Mouse (Mus musculus) megakaryocyte-erythroid progenitor cell, adult 5-6 weeks (primary cell): ENCODE data around the gene Disp1. TPM values are rescaled to one million over a fixed set of nuclear protein-coding genes. Genes with fewer than 3 reads are reported as not detected.

Source experiments
- ATAC-seq: replicated peaks from 2 replicates; pipeline ENCODE4 v1.8.0; 2016; ENCODE audit warnings: mild to moderate bottlenecking, inconsistent platforms; ENCODE audit not compliant: severe bottlenecking, poor library complexity, low FRiP score, low TSS enrichment
- total RNA-seq, 2 experiments: library from RNA; stranded (forward) in 1 of 2; stranded (reverse) in 1 of 2; fragments of 200-1000, 215-1000 nt in 1 of 2; fragments of >200 nt in 1 of 2; fragmentation: Nextera tagmentation in 1 of 2; gene quantifications; 2 replicates each; pipeline ENCODE4 v1.2.3; 2014 to 2017

Disp1 gene
- total RNA-seq, 2 experiments from 2014 or later: 3.2 to 10.7 TPM

DNA sequence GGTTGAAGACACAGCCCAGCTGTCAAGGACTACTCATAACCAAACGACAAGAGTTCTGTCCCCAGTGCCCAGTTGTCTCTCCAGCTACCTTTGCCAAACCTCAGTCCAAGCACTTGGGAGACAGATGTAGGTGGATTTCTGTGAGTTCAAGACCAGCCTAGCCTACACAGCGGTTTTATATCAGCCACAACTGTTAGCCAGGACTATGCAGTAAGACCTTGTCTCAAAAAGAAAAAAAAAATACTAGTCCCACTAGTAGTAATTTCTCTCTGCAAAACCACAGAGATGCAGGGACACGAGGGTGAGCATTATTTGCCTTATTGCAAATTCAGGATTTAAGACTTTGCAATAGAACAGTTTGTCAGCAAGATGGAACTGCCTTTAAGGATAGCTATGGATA lies 120.0 kb downstream of the Disp1 start:
- no peak for ATAC-seq

DNA sequence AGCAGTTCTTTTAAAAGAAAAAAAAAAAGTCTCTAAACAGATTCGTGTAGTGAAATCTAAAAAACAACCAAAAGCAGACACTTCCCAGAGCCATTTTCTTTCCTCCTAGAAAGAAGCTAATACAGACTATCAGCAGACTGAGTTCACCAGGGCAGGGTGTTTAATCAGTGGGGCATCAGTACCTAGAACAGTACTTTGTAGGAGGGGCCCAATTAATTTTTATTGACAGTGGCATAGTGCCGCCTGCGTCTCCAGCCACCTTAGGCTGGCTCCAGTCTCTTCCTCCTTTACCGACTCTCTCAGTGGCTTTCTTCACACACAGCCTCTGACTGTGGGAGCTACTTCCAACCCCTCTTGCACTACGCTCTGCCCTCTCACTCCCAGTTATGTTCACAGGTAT lies 121.1 kb downstream of the Disp1 start:
- no peak for ATAC-seq

DNA sequence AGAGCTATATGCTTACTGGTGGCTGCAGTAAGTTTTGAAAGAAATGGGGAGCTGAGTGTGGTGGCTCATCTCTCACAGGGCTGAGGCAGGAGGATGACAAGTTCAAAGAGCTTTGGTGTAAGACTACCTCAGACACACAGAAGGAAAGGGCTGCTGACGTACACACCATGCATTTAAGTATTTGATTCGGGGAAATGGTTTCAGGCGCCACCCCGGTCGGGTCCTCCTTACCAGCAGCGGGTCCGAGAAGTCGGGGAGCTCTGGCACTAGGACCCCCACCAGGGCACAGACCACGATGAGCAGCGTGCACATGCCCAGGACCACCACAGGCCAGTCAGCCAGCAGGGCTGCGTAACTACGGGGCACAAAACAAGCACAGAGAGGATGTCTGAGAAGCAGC lies 121.6 kb downstream of the Disp1 start:
- ATAC-seq: no peak

DNA sequence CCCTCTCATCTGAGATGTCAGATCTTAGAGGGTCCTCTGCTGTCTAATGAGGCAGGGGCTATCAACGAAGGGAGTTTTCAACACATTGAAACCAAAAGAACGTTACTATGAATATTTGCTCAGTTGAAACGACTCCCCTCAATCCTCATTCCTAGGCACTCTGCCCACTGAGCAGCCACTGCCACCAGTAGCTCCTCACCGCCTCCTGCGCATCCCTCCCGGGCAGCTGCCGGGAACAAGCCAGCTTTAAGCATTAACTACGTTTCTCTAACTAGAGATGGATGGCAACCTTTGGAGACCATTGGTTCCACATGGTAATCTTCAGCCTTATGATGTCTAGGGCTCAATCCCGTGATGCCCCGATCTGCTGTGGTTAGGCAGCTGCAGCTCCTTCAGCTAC lies 123.7 kb downstream of the Disp1 start:
- no peak for ATAC-seq

DNA sequence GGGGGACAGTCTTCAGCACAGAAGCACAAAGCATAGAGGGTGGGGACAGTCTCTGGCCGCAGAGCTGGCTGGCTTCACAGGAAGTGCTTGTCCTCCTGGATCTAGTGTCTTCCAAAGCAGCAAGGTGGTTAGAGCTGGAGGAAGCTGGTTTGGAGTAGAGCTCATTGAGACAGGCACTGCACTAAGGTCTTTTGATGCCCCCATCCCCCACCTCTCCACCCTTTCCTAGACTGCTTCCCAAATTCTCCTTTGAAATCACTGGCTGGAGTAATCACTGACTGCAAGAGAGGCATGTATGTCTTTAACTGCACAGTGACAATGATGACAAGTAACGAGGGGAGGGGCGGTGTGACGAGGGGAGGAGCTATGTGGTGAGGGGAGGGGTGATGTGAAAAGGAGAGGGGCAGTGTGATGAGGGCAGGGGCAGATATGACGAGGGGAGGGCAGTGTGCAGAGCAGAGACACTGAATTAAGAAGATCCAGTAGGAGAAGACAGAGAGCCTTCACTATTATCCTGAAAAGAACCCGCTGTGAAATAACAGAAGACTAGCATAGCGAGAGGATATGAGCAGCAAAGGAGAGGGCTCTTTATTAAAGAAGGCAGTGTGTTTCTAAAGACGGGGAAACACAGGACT lies 125.8 kb downstream of the Disp1 start:
- no peak for ATAC-seq

DNA sequence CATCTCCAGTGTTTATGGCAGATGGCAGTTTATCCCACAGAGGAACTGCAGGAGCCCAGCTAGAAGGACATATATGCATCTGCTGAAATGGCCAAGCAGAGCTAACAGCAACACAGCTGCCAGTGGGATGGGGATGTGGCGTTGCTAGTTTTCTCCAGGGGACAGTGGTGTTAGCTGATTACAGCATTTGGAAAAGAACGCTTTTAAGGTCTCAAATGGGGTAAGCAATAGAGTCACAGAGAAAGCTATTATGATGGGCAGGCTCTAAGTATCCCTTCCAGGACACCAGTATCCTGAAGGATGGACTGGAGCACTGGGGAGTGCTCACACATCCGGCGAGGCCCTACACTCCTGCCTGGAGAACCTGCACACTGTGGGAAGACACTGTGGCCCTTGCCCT lies 129.0 kb downstream of the Disp1 start:
- ATAC-seq: no peak

DNA sequence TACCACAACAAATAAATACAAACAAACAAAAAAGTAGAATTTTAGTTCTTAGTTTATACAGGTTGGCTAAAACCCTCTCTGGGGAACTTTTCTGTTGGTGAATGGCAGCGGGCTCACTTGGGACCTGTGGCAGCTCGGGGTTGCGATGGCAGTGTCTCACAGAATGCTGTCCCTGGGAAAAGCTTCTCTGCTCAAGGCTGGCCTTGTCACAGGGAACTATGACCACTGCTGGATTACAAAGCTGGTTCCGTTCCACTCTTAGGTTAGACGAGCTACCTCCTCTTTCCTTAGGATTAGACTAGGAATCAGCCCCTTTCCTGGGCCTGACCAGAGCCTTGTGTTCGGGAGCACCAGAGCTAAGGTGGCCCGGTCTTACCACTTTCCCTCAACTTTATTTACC lies 130.1 kb downstream of the Disp1 start:
- ATAC-seq: no peak

DNA sequence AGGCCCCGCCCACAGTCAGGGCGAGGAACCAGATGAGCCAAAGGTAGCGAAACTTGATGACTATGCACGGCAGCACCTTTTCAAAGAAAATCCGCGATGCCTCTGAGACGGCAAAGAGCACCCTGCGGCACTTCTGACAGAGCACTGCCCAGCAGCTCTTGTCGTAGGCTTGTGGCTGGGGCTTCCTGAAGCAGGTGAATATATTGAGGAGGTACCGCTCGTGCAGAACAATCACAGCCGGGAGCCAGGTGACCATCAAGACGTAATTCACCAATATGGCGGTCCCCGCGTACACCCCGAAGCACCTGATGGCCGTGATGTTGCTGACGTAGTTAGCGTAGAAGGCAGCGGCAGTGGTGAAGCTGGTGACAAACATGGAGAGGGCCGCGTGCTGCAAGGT lies 132.7 kb downstream of the Disp1 start:
- no peak for ATAC-seq

DNA sequence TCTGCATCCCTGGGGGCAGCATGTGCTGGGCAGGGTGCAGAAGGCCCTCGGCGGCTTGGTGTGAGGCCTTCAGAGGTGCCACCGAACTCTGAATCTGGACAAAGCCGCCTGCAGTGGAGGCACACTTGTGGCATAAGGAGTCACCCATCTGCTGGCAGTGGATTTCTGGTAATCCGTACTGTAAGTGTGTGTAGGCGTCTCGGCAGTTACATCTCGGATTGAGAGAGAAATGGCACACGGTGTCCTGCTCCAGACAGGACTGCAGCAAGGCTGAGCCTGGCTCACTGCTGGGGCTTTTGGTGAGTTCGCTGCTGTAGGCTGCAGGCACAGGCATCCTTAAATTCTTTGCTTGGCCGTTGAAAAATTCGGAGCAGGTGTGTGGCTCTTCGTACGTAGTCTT lies 134.5 kb downstream of the Disp1 start:
- no peak for ATAC-seq

DNA sequence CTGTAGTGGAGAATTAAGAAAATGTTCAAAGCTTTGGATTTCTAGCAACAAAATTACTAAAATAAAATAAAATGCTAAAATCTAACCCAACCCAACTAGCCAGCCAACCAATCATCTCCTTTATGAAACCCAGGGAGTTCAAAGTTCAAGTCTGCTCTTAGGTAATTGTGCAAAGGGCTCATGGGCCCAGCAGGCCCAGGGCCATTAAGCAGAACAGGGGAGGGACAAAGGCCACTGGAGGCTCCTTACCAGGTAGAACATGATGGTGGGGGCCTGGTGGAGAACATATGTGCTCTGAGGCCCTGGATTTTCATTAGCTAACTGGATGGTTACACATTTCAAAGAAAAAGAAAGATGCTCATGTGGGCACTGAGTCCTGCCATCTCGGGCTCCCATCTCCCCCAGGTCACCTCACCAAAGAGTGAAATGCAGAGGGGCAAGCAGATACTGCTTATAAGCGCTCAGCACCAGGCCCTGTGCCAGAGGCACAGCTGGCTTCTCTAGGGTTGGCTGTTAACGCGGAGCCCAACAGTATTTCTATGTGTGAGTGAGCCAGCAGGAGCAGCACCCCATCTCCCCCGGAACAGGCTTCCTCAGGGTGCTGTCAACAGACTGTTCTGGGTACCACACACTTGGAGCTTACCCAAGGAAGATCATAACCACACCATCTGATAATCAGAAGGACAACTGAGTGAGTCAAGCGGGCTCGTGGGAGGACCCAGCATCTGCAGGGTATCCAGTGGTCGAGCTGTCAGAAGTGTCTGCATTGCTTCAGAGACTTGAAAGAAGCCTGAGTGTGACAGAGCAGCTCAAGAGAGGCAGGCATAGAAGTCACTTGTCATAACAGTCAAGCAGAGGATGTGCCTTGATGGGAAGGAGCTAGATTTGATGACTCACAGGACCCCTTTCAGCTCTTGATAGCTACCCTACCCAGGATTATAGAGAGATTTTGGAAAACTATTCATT lies 137.0 kb downstream of the Disp1 start:
- no peak for ATAC-seq

DNA sequence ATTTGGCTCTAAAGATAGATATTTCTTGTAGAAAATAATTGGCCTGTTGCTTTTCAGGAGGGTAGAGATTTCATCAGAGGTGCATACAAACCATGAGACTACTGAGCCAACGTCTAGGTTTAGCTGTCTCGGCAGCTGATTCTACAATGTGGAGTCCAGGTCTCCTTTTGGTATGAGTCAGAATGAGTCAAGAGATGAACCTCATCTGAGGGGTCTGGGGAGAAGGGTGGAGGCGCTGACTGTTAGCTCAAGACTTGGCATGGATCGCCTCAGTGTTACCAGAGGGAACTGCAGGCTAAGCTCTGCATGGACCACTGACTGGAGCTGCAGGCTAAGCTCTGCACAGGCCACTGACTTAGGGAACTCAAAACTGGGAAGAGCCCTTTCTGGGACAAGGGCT lies 138.9 kb downstream of the Disp1 start:
- ATAC-seq: no peak

DNA sequence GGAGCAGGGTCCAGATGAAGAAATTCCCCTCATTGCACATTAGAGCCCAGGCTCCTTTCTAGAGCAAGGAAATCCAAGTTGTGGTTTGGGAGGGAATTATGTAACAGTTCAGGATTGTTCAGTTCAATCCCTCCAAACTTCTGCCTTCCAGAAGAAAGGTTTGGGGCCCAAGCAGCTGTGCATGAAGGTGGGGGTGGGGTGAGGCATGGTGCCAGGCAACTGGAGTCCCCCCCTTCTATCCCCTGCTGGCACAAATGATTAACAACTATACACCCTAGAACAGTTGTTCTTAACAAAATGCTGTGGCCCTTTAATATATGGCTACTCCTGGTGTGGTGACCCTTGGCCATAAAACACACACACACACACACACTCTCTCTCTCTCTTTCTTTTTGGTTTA lies 140.2 kb downstream of the Disp1 start:
- no peak for ATAC-seq

DNA sequence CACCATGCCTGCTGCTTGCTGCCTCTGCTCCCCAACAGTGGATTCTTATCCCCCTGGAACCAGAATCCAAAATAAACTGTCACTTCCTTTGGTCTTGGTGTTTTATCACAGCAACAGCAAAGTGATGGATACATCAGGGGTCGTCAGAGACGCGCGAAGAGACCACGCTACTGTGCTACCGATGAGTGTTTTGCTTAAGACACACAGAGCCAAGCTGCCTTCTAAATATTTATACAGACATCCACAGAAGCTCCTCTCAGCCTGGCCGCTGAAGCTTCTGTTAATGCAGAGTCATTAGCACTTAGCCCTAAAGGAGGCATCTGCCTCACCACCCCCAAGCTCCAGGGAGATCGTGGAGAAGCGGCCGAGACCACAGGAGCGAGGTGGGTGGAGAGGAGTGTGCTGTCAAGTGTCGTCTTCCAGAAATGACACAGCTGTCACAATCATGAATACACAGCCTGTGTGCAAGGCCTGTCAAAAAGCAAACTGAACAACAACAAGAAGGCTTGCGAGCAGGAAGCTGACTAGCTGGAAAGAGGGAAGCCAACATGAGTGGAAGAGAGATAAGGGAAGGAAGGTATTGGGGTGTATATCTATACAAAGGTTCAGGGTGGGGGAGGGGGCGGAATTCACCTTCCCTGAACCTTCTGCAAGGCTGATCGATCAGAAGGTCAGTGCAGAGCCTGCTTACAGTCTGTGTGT lies 146.1 kb downstream of the Disp1 start:
- ATAC-seq: peak; percentile 54

DNA sequence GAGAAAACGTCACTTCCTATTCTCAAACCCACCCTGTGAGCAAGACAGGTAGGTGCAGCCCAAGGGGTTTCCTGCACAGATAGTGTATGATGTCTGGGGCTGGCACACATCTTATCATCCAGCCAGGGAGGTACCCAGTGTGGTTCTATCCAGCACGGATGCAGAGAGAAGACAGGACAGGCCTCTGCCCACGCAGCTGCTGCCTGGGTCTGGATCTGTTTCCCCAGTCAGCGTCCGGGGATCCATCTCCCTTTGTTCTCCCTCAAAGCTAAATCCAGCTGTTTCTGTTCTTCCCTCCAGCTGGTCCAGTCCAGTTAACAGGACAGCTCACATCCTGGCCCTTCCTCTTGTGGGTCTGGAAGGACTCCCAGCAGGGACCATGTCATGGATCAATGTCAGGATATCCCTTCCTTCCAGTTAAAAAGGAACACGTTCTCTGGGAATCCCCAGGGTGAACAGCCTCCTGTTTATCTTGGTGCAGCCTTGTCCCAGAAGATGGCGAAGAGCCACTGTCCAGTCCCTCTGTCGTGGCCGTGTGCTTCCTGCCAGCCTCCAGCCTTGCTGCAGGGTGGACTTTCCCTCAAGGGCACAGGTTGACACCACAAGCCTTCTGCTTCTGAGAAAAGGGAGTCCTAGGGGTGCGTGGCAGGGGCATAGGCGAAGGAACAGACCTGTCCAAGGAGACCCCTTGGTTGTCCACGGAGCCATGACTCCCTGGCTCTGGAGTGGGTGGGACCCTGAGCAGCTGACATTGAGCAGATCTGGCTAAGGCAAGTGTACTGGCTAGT lies 148.9 kb downstream of the Disp1 start:
- no peak for ATAC-seq

DNA sequence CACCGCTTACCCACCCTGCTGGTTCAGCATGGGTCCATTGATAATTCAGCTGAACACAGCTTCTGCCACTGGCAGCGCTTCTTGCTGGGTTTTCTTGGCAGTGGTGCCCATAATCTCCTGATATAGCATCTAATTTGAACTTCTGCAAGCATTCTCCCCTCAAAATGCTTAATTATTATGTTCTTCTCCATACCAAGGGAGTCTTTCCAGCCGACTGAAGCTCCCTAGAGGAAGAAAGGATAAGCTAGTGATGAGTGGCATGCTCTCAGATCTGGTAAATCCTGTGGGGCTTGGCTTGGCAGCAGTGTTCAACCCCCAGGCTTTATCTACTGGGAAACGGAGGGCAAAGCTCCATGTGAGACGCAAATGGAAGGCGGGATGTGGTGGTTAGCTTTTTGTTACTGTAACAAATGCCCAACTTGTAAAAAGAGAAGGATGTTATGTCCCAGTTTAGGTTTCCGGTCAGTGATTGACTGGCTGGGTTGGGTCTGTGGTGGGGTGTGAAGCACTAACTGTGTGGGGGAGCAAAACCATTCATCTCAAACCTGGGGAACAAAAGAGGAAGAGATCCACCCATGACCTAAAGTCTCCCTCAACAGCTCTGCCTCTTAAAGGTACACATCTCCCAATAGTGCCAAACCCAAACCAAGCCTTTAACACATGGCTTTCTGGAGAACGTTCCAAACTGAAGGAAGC lies 151.2 kb downstream of the Disp1 start:
- no peak for ATAC-seq

DNA sequence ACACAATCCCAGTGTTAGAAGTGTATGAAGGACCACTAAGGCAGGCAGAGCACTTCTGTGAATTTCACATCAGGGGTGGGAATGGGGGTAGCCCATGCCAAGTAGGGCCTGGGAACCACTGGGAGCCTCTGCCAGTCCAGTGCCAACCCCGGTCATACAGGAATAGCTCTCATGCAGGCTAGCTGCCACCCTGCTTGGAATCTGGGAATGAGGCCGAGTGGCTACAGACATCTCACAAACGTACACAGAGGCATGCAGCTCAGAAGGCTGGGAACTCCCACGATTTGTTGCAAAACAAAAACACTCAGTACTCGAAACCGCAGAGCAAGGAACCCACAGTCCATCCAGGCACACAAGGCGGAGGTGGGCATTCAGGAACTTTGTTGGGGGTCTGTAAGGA lies 153.5 kb downstream of the Disp1 start:
- no peak for ATAC-seq

DNA sequence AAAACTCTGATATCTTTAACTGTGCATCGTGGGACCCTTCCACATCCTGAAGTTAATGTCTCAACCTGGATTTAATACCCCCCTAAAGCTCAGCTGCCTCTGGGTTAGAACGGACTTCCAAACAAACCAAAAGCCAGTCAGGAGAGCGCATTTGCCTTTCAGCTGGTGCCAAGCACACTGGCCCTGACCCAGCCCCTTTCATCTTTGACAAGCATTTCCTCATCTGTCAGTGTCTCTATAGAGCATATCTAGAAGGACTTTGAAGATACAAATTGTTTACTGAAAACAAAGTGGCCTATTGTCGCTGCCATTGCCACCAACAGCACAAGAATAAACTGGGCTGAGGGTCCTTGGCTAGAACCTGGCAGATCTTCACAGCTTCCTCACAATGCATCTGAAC lies 154.3 kb downstream of the Disp1 start:
- no peak for ATAC-seq

DNA sequence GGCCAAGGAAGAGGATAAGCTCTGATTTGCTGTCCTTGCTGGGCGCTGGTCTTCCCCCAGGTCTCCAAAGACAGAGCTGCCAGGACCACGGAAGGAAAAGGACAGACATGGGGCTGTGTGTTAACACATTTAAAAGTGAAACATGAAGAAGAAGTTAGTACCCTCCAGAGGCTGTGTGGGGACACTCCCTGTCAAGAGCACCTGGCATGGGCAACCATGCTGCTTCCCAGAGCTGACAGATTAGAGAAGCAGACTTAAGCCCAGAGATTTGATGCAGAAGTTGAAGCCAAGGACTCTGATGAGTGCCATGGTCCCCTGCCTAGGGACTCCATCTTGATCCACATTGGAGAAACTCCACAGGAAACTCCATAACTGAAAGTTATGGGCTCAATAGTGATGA lies 160.7 kb downstream of the Disp1 start:
- no peak for ATAC-seq

DNA sequence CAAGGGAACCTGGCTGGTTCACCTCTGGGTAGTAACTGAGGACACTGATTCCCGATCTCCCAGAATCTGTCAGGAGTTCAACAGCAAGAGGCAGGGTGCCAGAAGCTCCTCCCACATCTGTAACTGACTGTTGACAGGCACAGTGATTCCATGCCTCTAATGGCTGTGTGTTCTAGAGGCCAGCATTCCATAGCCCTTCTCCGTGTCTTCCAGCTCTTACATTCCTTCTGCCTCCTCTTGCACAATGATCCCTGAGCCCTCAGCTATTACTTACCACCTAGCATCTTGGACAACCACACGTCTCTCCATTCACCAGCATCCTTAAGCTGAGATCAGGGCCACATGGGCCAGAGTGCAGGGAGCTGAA lies 165.1 kb downstream of the Disp1 start:
- ATAC-seq: no peak
